Mouse (Mus musculus): ENCODE measurements at regions not wholly inside any gene's neighbourhood (a gene's known extent, or its start where the extent isn't known, plus 50 kb on each side); places are given as distances from the start of the nearest gene placed in this dataset.

GRCm38 (mm10) chr1:119259455-119259854 is 162.6 kb downstream of the Inhbb start:
- peak; percentile 12 for DNase-seq (ENCODE audit: low spot score)

DNA sequence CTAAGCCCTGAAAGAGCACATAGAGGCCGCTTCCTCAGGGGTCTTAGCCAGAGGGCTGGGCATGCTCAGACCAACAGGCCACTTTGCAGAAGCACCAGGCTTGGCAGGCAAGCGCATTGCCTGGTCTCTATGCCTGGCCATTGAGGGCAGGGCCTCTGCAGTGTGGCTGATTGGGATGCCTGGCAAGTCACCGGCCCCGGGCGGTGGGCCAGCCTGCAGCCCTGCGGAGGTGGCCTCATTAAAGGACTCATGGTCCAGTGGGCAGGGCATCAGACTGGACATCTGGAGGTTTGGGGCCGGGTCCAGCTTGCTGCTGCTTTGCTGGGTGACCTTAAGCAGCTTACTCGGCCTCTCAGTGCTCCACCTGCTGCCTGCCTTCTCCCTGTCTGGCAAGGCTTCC is 165.3 kb downstream of the Inhbb start:
- peak; percentile 47 for DNase-seq (ENCODE audit: low spot score)

DNA sequence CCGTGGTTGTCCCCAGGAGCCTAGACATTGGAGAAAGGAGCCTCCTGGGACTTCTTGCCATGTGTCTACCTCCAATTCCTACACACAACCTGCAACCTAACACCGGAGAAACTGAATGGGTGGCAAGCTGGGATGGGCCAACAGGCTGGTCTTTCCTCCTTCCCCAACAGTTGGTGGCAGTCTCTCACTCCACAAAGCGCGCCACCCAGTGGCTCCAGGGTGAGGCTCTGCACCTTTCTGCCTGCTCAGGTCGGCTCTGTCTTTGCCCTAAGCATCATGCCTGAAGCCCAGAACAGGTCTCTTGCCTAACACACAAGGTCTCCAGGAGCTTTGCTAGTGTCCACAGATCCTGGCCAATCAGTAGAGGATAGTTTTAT is 166.0 kb downstream of the Inhbb start:
- DNase-seq (ENCODE audit: low spot score): no peak

DNA sequence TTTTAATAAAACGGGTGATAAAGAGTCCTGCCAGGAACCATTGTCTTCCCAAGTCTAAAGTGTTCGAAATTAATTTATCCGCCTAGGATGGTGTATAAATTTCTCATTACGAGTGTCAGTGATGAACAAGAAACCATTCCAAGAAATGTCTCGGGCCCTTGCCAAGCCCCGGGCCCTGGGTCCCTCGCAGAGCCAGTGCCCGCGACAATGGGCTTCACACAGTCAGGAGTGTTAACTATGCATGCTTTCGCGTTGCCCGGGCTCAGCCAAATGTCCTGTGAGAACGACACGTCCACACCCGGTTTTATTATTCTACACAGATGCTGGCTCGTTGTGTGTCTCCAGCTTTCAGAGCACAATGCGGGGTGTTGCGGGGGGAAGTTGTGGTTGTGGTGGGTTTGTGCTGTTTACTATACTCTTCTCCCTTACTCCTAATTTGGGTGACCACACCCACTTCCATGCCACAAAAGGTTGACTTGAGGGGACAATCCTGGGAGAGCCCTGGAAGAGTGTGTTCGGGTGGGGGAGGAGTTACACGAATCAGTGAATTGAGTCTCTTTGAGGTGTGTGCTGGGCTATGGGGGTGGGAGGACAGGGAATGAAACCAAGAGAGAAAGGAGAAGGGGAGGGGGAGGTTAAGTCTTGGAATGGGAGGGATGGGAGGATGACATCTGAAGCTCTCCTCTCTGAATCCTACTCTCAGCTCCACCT is 166.5 kb downstream of the Inhbb start:
- no peak for DNase-seq (ENCODE audit: low spot score)

DNA sequence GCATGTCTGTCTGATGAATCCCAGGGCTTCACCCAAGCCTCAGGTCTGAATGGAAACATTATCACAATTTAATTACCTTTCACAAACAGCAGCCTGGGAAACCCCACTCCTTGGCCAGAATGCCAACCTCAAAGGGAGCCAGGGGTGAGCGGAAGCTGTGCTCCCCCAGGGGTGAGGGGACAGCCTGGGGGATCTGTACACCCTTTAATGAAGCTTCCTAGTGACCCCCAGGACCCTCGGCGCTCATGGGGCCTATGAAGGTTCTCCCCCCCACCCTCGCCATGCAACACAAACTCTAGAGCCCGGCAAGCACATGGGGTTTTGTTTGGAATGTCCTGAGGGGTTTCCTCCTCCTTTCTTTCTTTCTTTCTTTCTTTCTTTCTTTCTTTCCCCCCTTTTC is 167.1 kb downstream of the Inhbb start:
- DNase-seq (ENCODE audit: low spot score): no peak

GRCm38 (mm10) chr1:119253371-119253851 is 168.6 kb downstream of the Inhbb start:
- peak; percentile 30 for DNase-seq (ENCODE audit: low spot score)

- no peak for DNase-seq (ENCODE audit: low spot score)
These were observed 169.6 kb downstream of the Inhbb start for GRCm38 (mm10) chr1:119252403-119252802.

- DNase-seq (ENCODE audit: low spot score): no peak
These were observed 170.3 kb downstream of the Inhbb start for GRCm38 (mm10) chr1:119251741-119252140.

DNA sequence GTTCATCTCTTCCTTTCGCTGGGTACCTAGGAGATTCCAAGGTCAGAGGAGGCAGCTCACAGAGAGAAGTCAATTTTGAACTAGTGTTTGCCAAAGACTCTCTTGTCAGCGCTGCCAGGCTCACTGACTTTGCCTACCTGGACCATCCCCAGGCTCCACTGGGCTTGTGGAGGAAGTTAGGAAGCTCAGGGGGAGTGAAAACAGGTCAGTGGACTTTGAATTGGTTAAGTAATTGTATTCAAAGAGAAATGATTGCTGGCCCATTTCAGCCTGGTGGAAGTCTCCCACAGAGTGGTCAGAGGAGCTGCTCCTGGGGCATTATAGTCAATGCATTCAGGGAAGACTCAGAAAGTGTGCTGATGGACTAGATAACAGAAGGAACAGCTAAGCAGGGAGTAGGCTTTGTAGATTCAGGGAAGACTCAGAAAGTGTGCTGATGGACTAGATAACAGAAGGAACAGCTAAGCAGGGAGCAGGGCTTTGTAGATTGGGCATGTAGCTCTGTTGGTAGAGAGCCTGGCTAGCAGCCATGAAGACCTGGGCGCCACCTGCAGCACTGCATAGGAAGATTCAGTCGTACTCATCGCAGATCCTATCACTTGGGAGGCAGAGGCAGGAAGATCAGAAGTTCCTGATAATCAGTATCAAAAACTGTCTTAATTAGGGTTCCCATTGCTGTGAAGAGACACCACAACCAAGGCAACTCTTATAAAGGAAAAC is 173.1 kb downstream of the Inhbb start:
- no peak for DNase-seq (ENCODE audit: low spot score)

DNA sequence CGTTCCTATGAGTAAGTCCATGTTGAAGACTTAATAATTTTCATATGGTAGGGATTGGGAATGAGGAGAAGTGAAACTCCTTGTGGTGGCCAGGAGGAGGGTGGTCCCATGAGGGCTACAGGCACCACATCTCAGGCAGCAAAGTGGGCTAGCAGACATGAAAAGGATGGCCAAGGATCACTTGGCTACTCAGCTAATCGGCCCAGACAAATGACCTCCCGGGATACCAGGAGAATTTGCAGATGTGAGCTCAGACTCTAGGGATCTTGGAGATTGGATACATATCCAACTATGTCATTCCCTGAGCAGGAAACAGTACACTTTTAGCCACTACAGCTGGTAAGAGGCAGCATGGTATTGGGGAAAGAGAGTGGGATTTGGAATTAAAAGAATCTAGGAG is 174.9 kb downstream of the Inhbb start:
- peak; percentile 19 for DNase-seq (ENCODE audit: low spot score)

GRCm38 (mm10) chr1:119238463-119238862 is 183.6 kb downstream of the Inhbb start:
- DNase-seq (ENCODE audit: low spot score): no peak

DNA sequence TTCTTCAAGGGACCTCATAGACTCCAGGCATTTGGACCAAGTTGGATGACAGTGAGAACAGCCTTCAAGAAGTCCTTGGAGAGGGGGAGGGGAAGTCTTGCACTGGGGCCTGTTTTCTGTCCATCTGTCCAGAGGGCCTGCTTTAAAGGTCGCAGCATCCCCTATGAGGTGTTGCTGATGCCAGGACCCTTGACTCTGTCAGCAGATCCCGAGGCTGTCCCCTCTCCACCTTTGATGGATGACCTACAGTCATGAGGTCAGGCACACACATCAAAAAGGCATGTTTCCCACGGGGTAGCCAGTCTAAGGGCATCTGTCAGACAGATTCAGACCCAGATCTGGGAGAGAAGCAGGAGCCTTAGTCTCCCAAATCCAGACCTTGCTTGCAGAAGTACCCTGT is 183.4 kb upstream of the Gli2 start:
- no peak for DNase-seq (ENCODE audit: low spot score)

DNA sequence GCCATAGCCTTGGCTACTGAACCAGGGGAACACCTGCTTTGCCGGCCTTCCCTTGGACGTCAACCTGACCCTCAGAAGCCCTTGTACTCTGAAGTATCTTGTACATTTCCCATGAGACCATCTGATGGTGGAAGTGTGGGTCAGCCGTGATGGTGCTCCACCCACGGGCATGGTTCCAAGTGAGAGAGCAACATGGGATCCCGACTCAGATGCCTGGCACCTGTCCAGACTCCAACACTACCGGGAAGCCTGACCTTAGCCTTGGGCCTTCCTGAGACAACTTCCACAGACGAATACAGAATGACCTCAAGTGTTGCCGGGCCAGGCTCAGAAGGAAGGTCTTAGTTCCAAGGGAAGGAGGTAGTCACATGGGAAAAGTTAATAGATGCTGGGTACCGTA is 181.0 kb upstream of the Gli2 start:
- DNase-seq (ENCODE audit: low spot score): peak; percentile 23

DNA sequence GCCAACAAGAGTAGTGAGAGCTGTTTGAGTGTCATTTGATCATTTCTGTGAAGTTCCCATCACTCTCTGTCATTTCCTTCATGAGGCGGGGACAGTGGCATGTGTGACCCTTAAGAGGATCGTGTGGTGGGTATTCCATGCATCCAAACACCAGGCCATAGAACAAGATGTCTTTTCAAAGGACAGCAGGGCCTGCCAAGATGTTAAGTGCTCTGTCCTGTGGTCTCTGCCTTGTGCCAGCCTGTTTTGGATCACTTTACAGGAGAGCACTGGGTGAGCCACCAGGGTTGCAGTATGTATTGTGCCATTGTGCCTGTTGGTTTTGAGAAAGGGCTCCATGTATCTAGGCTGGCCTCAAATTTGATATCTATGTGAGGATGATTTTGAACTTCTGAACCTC is 173.6 kb upstream of the Gli2 start:
- no peak for DNase-seq (ENCODE audit: low spot score)

DNA sequence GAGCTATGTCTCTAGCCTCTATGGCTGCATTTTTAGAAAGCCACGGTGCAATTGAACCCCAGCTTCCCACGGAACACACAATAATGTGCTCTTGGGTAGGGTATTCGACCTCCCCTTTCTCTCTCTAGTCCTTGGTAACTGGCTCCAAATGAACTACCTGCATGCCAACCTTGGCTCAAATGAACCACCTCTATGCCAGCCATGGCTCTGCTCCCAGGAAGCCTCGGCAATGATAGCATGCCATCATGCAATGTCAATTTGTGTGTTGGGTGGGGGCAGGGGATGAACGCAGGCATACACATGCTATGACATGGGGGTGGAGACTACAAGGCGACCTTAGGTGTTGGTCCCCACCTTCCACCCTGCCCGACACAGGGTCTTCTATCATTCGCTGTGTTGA is 170.5 kb upstream of the Gli2 start:
- DNase-seq (ENCODE audit: low spot score): no peak

DNA sequence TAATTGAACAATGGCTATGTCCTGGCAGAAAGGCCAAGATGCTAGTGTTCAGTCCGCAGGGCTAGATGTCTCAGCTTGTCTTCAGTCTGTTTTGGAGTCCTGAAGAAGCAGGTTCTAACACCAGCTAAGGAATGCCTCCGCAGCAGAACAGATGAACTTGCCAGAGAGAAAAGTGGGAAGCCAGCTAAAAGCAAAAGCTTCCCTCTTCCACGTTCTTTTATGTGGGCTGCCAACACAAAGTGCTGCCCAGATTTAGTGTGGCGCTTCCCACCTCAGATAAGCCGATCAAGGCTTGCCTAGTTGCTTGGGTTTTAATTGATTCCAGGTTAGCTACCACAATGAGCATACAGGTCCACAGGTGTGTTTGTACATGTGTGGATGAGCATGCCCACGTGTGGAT is 168.5 kb upstream of the Gli2 start:
- DNase-seq (ENCODE audit: low spot score): no peak

DNA sequence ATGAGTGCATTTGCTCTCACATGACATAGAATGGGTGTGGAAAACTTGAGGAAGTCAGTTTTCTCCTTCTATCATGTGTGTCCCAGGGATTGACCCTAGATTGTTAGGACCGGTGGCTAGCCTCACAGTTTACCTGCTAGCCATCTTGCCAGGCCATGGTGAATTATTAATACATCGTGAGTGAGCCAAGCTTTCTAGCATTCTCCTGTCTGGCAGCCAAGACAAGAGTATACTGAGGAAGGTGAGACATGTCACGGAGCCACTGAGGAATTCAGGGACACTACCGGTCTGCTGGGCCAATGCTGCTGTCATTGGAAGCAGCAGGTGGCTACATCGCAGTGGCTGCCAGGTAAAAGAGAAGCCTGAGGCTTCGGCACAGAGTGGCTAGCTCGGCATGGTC is 167.6 kb upstream of the Gli2 start:
- no peak for DNase-seq (ENCODE audit: low spot score)

GRCm38 (mm10) chr1:119219817-119220216 is 166.4 kb upstream of the Gli2 start:
- no peak for DNase-seq (ENCODE audit: low spot score)

DNA sequence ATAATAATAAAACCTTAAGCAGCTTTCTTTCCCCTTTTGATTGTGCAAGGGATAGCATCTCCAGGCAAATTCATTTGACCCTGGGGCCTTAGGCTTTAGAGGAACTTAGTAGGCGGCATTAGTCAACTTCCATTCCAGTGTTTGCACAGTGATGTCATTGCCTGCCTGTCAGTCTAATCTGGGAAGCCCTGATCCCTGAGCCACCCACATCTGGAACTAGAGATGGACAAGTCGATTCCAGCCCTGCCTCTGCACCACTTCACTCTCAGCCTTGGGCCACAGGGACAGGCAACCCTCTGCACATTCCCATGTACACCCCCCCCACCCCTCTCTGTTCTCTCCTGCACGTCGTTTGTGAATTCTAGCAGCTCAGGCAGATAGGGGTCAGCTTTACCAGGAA is 164.0 kb upstream of the Gli2 start:
- no peak for DNase-seq (ENCODE audit: low spot score)

DNA sequence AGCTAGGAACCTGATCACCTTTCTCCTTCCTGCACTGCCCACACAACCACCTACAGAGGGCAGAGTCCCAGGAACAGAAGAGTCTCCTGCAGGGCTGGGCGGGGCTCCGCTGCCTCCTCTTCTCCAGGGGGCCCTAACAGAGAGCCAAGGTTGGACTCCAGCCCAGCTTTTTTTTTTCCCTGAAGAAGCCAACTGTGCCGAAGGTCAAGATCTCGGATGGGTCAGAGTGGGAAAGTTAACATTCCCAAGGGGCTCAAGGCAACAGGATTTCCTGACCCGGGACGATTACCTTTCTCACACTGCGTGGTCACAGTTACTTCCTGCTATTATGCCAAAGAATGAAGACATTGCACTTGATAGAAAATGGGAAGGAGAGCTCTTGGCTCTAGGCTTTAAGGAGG is 156.2 kb upstream of the Gli2 start:
- peak; percentile 8 for DNase-seq (ENCODE audit: low spot score)

DNA sequence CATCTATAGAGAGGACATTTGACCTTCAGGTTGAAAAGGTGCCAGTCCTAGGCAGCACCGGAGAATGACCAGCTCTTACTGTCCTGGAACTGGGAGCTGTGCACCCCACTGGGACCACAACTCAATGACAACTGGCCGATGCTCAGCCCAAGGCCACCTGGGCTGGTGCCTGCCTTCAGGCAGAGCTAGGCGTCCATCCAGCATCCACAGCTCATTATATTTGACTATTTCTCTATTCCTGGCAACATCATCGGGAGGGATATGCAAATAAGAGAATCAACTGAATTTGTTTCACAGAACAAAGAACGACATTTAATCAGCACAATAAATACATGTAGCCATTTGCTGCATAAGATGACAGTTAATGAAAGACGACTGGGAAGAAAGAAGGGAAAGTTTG is 149.0 kb upstream of the Gli2 start:
- no peak for DNase-seq (ENCODE audit: low spot score)

DNA sequence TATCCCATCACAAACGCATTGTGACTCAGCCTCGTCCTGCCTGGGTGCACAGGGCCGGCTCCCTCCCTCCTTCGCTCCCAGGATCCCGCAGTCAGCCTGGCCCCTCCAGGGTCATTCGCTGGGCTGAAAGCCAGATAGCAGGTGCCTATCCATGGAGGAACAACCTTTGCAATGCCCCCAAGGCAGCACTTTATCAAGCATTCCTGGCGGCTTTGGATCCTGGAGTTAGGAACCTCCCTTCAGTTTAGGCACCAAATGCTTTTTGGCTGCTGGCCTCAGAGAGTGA is 143.9 kb upstream of the Gli2 start:
- DNase-seq (ENCODE audit: low spot score): no peak

DNA sequence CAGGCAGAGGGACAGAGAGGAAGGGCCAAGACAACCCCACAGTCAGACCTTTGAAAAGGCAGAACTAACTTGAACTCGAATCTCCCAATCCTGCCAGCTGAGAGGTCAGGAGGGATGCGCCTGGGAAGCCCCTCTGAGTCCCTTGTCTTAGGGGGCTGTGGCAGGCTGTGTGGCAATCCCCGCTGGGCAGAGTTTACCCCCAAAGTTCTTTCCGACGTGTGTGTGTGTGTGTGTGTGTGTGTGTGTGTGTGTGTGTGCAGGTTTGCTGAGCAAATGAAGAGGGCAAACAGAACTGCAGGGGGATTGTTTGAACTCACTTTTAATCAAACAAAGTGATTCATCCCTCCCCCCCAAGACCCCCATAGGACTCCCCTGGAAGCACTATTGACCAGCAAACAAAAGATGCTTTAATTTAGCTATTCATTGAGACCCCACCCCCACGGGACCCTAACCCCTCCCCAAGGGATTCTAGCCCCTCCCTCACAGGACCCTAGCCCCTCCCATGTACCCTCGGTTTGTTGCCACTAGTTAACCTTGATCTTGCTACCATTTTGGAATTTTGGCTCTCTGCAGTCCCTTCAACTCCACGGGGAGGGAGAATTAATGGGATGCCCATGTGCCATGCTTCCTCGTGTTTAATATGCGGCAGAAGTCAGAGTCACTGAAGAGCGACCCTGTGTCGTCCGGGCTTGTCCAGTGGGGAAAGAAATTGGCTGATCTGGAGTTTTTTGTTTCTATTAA is 143.4 kb upstream of the Gli2 start:
- no peak for DNase-seq (ENCODE audit: low spot score)

Data from gastrocnemius, adult 18-20 months (tissue).